Mouse (Mus musculus) liver, adult 2 months (tissue): ENCODE measurements around the gene Dmac2.

Source experiments
- CTCF ChIP-seq: fragments of 200-500 bp; IDR thresholded peaks from 2 replicates; pipeline ENCODE4 v1.5.1; 2011; ENCODE audit warnings: low read depth, low read length, control low read depth
- POLR2A ChIP-seq: fragments of 200-500 bp; IDR thresholded peaks from 2 replicates; pipeline ENCODE4 v1.6.1; 2011; ENCODE audit warnings: low read length, control low read depth; ENCODE audit not compliant: insufficient read depth; ENCODE audit errors: extremely low read depth

- TF ChIP-seq POLR2A = no peak
- no peak for TF ChIP-seq CTCF
Measured at GRCm38 (mm10) chr7:25645074-25645473, 25.9 kb downstream of the Dmac2 start.
